Mouse (Mus musculus) liver, embryonic 16.5 days (tissue): Measurements from ENCODE around the gene Kif4. TPM values are rescaled to one million over a fixed set of nuclear protein-coding genes. Genes with fewer than 3 reads are reported as not detected.

Experiments
- ATAC-seq: fragments of 200-750 bp; cut with Nextera tagmentation; 2 replicates; pipeline ENCODE4 v1.8.0; 2017; ENCODE audit warnings: low read depth, mild to moderate bottlenecking, moderate number of reproducible peaks, moderate library complexity
- H3K27ac ChIP-seq: fragments of 300-500 bp; sonication (generic); 2 replicates; pipeline ENCODE4 v1.5.1; 2014; ENCODE audit warnings: mild to moderate bottlenecking, low read length
- H3K27me3 ChIP-seq: fragments of 300-500 bp; sonication (generic); 2 replicates; pipeline ENCODE4 v1.6.1; 2014; ENCODE audit warnings: low read depth, low read length, mixed read lengths; ENCODE audit not compliant: control insufficient read depth, insufficient read depth
- H3K36me3 ChIP-seq: fragments of 300-500 bp; sonication (generic); 2 replicates; pipeline ENCODE4 v1.6.1; 2014; ENCODE audit warnings: mild to moderate bottlenecking; ENCODE audit not compliant: control insufficient read depth, insufficient read depth
- H3K4me1 ChIP-seq: fragments of 300-500 bp; sonication (generic); 2 replicates; pipeline ENCODE4 v1.6.1; 2014; ENCODE audit warnings: low read depth, low read length, mixed read lengths; ENCODE audit not compliant: control insufficient read depth
- H3K4me2 ChIP-seq: fragments of 300-500 bp; sonication (generic); 2 replicates; pipeline ENCODE4 v1.6.1; 2014; ENCODE audit warnings: low read depth, low read length, mixed read lengths
- H3K4me3 ChIP-seq: fragments of 300-500 bp; sonication (generic); 2 replicates; pipeline ENCODE4 v1.5.1; 2014; ENCODE audit warnings: low read depth, mild to moderate bottlenecking, low read length
- H3K9ac ChIP-seq: fragments of 300-500 bp; sonication (generic); 2 replicates; pipeline ENCODE4 v1.6.1; 2014; ENCODE audit warnings: low read depth, low read length
- H3K9me3 ChIP-seq: fragments of 300-500 bp; sonication (generic); replicated peaks from 2 replicates; pipeline ENCODE4 v1.6.1; 2016; ENCODE audit warnings: low read length; ENCODE audit not compliant: control insufficient read depth
- WGBS: fragments of 180-500 bp; shearing (Covaris S2); extraction: QIAGEN DNeasy Blood & Tissue Kit; methylation state at CpG from one replicate; pipeline ENCODE4 v1.1.7; 2014; ENCODE audit not compliant: insufficient replicate concordance; 5-methylcytosine and 5-hydroxymethylcytosine counted together
- polyA plus RNA-seq: library from polyadenylated mRNA; unstranded; fragments of >200 nt; fragmentation: Nextera tagmentation; extraction: Ambion mirVana; gene quantifications from 2 replicates; pipeline ENCODE4 v1.2.1, GENCODE M21; 2015

Kif4 gene
- polyA plus RNA-seq, 1 experiment from 2014 or later, result 21.2 TPM

GRCm38 (mm10) chrX:100625802-100626793 is 561 bp downstream of the Kif4 start, which contains the start of gene Pdzd11:
Gene Pdzd11, minus strand, starts transcription at chrX:100626568.
- Histone ChIP-seq H3K27ac (peak within 1 kb of the TSS; percentile 80), H3K9me3 (no peaks in the 10 kb centered on the region), H3K4me3 (peak within 1 kb of the TSS; percentile 81), H3K9ac (peak within 1 kb of the TSS; percentile 83), H3K36me3 (peaks cover 10% of the 10 kb centered on the region), H3K4me1 (peaks cover 7% of the 10 kb centered on the region), H3K27me3 (no peaks in the 10 kb centered on the region), H3K4me2 (peak within 1 kb of the TSS; percentile 57)
- 22% methylated on average over 62 of the region's 62 CpGs for WGBS
- ATAC-seq, result peak; percentile 99

GRCm38 (mm10) chrX:100629076-100629475 is 3.5 kb downstream of the Kif4 start:
- Histone ChIP-seq H3K36me3 (peaks cover 3% of the 10 kb centered on the region; the same call in 1 of the 2 replicates), H3K4me1 (peaks cover 5% of the 10 kb centered on the region), H3K27ac (no peak overlapping the region), H3K27me3 (no peaks in the 10 kb centered on the region), H3K9me3 (no peaks in the 10 kb centered on the region), H3K4me2 (no peak overlapping the region), H3K9ac (no peak overlapping the region), H3K4me3 (no peak overlapping the region)
- no peak for ATAC-seq
- 68% methylated on average over 2 of the region's 2 CpGs for WGBS

GRCm38 (mm10) chrX:100638477-100638876 is 12.9 kb downstream of the Kif4 start:
- peaks cover 20% of the 10 kb centered on the region for H3K36me3 ChIP-seq
- no peak overlapping the region for H3K9ac ChIP-seq
- no peak overlapping the region for H3K4me2 ChIP-seq
- H3K4me3 ChIP-seq, result no peak overlapping the region
- no peak; the same call in 1 of the 2 replicates for ATAC-seq
- no peaks in the 10 kb centered on the region for H3K4me1 ChIP-seq
- no peaks in the 10 kb centered on the region for H3K27me3 ChIP-seq
- WGBS, result 55% methylated on average over 8 of the region's 8 CpGs
- H3K9me3 ChIP-seq, result no peaks in the 10 kb centered on the region
- H3K27ac ChIP-seq, result no peak overlapping the region

GRCm38 (mm10) chrX:100652848-100653247 is 27.3 kb downstream of the Kif4 start:
- no peak overlapping the region for H3K4me3 ChIP-seq
- H3K9me3 ChIP-seq, result no peaks in the 10 kb centered on the region
- no peak overlapping the region for H3K4me2 ChIP-seq
- H3K36me3 ChIP-seq, result no peaks in the 10 kb centered on the region; the same call in 1 of the 2 replicates
- H3K4me1 ChIP-seq, result no peaks in the 10 kb centered on the region
- no peak for ATAC-seq
- H3K27me3 ChIP-seq, result no peaks in the 10 kb centered on the region
- H3K27ac ChIP-seq, result no peak overlapping the region
- H3K9ac ChIP-seq, result no peak overlapping the region

GRCm38 (mm10) chrX:100664825-100665224 is 39.3 kb downstream of the Kif4 start:
- whole genome bisulfite sequencing, result 74% methylated on average over 2 of the region's 2 CpGs
- H3K27me3 ChIP-seq, result no peaks in the 10 kb centered on the region
- H3K4me1 ChIP-seq, result no peaks in the 10 kb centered on the region
- H3K9me3 ChIP-seq, result no peaks in the 10 kb centered on the region
- H3K9ac ChIP-seq, result no peak overlapping the region
- no peak overlapping the region for H3K4me2 ChIP-seq
- no peak for ATAC-seq
- H3K27ac ChIP-seq, result no peak overlapping the region
- H3K36me3 ChIP-seq, result peaks cover 10% of the 10 kb centered on the region
- H3K4me3 ChIP-seq, result no peak overlapping the region

- no peaks in the 10 kb centered on the region for H3K4me1 ChIP-seq
- no peak overlapping the region for H3K27ac ChIP-seq
- no peak overlapping the region for H3K9ac ChIP-seq
- no peak for ATAC-seq
- no peak overlapping the region for H3K4me2 ChIP-seq
- H3K36me3 ChIP-seq, result peaks cover 8% of the 10 kb centered on the region
- WGBS, result 82% methylated on average over 3 of the region's 3 CpGs
- H3K4me3 ChIP-seq, result no peak overlapping the region
- no peaks in the 10 kb centered on the region for H3K27me3 ChIP-seq
- no peaks in the 10 kb centered on the region for H3K9me3 ChIP-seq
Measured at GRCm38 (mm10) chrX:100678204-100678603, 52.7 kb downstream of the Kif4 start.

- no peak overlapping the region for H3K4me2 ChIP-seq
- H3K27me3 ChIP-seq, result no peaks in the 10 kb centered on the region; the same call in 1 of the 2 replicates
- H3K4me1 ChIP-seq, result no peaks in the 10 kb centered on the region
- ATAC-seq, result no peak
- no peak overlapping the region for H3K9ac ChIP-seq
- H3K4me3 ChIP-seq, result no peak overlapping the region
- H3K27ac ChIP-seq, result no peak overlapping the region
- no peaks in the 10 kb centered on the region for H3K9me3 ChIP-seq
- peaks cover 4% of the 10 kb centered on the region for H3K36me3 ChIP-seq
- WGBS, result 63% methylated on average over 3 of the region's 3 CpGs
Measured at GRCm38 (mm10) chrX:100686527-100686926, 61.0 kb downstream of the Kif4 start.

- no peaks in the 10 kb centered on the region for H3K4me1 ChIP-seq
- no peak overlapping the region for H3K9ac ChIP-seq
- 80% methylated on average over 6 of the region's 6 CpGs for WGBS
- H3K9me3 ChIP-seq, result no peaks in the 10 kb centered on the region
- H3K4me3 ChIP-seq, result no peak overlapping the region
- H3K36me3 ChIP-seq, result peaks cover 4% of the 10 kb centered on the region
- no peak overlapping the region for H3K4me2 ChIP-seq
- ATAC-seq, result no peak
- no peaks in the 10 kb centered on the region; the same call in 1 of the 2 replicates for H3K27me3 ChIP-seq
- H3K27ac ChIP-seq, result no peak overlapping the region
Measured at GRCm38 (mm10) chrX:100687360-100688032, 62.0 kb downstream of the Kif4 start.

GRCm38 (mm10) chrX:100688033-100688370 is 62.5 kb downstream of the Kif4 start:
- H3K4me3 ChIP-seq, result no peak overlapping the region
- H3K4me1 ChIP-seq, result no peaks in the 10 kb centered on the region
- peaks cover 4% of the 10 kb centered on the region for H3K36me3 ChIP-seq
- no peak overlapping the region for H3K9ac ChIP-seq
- no peak overlapping the region for H3K4me2 ChIP-seq
- 75% methylated on average over 5 of the region's 5 CpGs for WGBS
- H3K27me3 ChIP-seq, result no peaks in the 10 kb centered on the region; the same call in 1 of the 2 replicates
- no peaks in the 10 kb centered on the region for H3K9me3 ChIP-seq
- no peak for ATAC-seq
- no peak overlapping the region for H3K27ac ChIP-seq
